Mouse (Mus musculus): Measurements from ENCODE around the gene Lyz2. TPM values are rescaled to one million over a fixed set of nuclear protein-coding genes. Genes with fewer than 3 reads are reported as not detected.
"Not testable (repeated sequence)": the region's sequence is repeated elsewhere in the genome, so short reads cannot be mapped to it uniquely, and the experiment has no call there.

Lyz2 gene
- polyA plus RNA-seq, 1 experiment from 2014 or later: 24.1 TPM

DNA sequence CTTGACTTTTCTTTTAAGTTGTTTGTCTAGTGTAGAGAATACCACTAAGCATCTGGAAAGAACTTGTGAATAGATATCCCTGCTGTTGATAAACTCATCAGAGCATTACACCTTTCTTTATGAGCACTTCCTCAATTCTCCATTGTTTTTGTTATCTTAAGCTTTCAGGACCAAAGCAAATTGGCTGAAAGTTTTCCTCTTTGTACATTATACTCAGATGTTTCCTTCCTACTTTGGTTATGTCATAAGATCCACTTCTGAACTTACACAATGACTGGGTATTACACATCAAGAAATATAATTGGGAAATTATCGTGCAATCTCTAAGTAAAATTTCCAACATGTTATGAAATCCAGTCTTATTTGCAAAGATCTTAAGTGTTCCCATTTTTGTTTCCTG lies 19.6 kb upstream of the Lyz2 start:
- ATAC-seq (no peak), DNase-seq (ENCODE audit: low spot score) (no peak)
- H3K4me3 ChIP-seq (ENCODE audit: low read depth, low read length): no peak overlapping the region
- H3K9me3 ChIP-seq (replicated peaks; ENCODE audit: control insufficient read depth, low read length): no peaks in the 10 kb centered on the region
- H3K9ac ChIP-seq (ENCODE audit: low read length): no peak overlapping the region
- WGBS: 91% methylated on average over 1 of the region's 1 CpGs
- no peak overlapping the region for H3K27ac ChIP-seq (ENCODE audit: low read depth, low read length)
- H3K36me3 ChIP-seq (ENCODE audit: control insufficient read depth, insufficient read depth, low read length): no peaks in the 10 kb centered on the region
- H3K27me3 ChIP-seq (replicated peaks; ENCODE audit: control insufficient read depth, insufficient read depth, low read length): no peaks in the 10 kb centered on the region
- no peak overlapping the region for H3K4me2 ChIP-seq (ENCODE audit: low read length)
- H3K4me1 ChIP-seq (ENCODE audit: control insufficient read depth, insufficient read depth, low read length): no peaks in the 10 kb centered on the region

DNA sequence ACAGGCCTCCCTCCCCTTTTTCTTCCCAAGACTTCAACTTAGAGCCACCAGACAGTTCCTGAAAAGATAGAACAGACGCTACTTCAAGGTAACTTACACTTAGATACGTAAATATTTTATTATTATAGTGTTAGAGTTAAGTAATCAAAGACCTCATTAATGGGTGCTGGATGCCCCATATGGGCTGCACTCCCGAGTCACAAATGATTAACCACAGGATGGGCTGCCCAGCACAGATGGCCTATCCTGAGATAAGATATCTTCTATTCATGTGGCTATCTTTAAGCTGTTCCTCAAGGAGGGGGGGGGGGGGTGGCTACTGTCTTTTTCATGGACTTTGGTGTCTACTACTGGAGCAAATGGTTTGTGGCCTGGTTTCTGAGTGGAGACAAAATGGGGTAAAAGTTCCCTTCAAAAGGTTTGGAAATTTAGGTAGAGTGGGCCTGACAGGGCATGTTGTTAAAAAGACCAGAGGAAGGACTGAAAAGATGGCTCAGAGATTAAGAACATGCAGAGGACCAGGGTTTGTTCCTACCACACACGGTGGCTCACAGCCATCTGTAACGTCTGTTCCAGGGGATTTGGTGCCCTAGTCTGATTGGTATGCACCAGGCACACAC lies 17.9 kb upstream of the Lyz2 start:
- H3K4me3 ChIP-seq (ENCODE audit: low read depth, low read length): no peak overlapping the region
- no peaks in the 10 kb centered on the region for H3K4me1 ChIP-seq (ENCODE audit: control insufficient read depth, insufficient read depth, low read length)
- H3K27me3 ChIP-seq (replicated peaks; ENCODE audit: control insufficient read depth, insufficient read depth, low read length): no peaks in the 10 kb centered on the region
- ATAC-seq: no peak
- no peak overlapping the region for H3K9ac ChIP-seq (ENCODE audit: low read length)
- WGBS: 87% methylated on average over 5 of the region's 5 CpGs
- no peaks in the 10 kb centered on the region for H3K9me3 ChIP-seq (replicated peaks; ENCODE audit: control insufficient read depth, low read length)
- no peak for DNase-seq (ENCODE audit: low spot score)
- H3K36me3 ChIP-seq (ENCODE audit: control insufficient read depth, insufficient read depth, low read length): no peaks in the 10 kb centered on the region
- H3K4me2 ChIP-seq (ENCODE audit: low read length): no peak overlapping the region
- H3K27ac ChIP-seq (ENCODE audit: low read depth, low read length): no peak overlapping the region

DNA sequence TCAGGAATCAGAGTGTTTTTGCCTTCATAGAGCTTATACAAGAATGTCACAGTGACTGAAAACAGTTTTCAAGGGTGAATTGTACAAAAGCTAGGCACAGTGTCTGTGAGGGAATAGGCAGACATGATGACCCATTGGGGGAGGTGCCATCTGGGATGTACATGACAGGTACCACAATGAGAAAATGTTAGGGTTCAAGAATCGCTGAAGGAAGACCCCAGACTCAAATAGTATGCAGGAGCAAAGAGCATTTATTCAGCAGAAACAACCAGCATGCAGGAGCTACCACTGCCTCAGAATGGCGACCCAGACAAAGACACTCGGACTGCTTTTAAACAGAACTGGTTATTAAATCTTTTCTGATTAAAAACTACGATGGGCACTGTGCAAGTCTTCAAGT lies 17.0 kb upstream of the Lyz2 start:
- ATAC-seq (no peak), DNase-seq (ENCODE audit: low spot score) (no peak)
- no peaks in the 10 kb centered on the region for H3K27me3 ChIP-seq (replicated peaks; ENCODE audit: control insufficient read depth, insufficient read depth, low read length)
- no peak overlapping the region for H3K9ac ChIP-seq (ENCODE audit: low read length)
- no peak overlapping the region for H3K27ac ChIP-seq (ENCODE audit: low read depth, low read length)
- H3K4me3 ChIP-seq (ENCODE audit: low read depth, low read length): no peak overlapping the region
- no peak overlapping the region for H3K4me2 ChIP-seq (ENCODE audit: low read length)
- no peaks in the 10 kb centered on the region for H3K9me3 ChIP-seq (replicated peaks; ENCODE audit: control insufficient read depth, low read length)
- H3K36me3 ChIP-seq (ENCODE audit: control insufficient read depth, insufficient read depth, low read length): no peaks in the 10 kb centered on the region
- 90% methylated on average over 4 of the region's 4 CpGs for WGBS
- no peaks in the 10 kb centered on the region for H3K4me1 ChIP-seq (ENCODE audit: control insufficient read depth, insufficient read depth, low read length)

DNA sequence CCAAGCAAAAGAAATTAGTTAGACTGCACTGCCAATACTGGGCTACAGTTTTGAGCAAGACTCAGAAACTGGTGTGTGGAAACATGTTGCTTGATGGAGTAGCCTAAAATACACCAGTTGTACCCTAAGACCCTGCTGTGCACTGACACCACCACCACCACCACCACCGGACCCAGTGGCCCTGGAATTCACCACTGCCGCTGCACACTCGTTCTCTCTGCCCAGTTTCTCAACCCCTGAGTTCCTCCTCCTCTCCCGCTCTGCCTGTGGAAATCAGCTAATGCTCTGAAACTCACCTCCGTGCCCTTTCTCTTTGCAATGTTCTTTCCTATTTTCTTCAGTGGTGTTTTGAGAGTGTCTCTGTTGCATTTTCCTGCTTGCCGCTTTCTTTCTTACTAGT lies 16.2 kb upstream of the Lyz2 start:
- DNase-seq (ENCODE audit: low spot score) (no peak), ATAC-seq (no peak)
- Histone ChIP-seq H3K4me2 (ENCODE audit: low read length) (no peak overlapping the region), H3K27ac (ENCODE audit: low read depth, low read length) (no peak overlapping the region), H3K4me1 (ENCODE audit: control insufficient read depth, insufficient read depth, low read length) (no peaks in the 10 kb centered on the region), H3K9me3 (replicated peaks; ENCODE audit: control insufficient read depth, low read length) (no peaks in the 10 kb centered on the region), H3K27me3 (replicated peaks; ENCODE audit: control insufficient read depth, insufficient read depth, low read length) (no peaks in the 10 kb centered on the region), H3K36me3 (ENCODE audit: control insufficient read depth, insufficient read depth, low read length) (no peaks in the 10 kb centered on the region), H3K9ac (ENCODE audit: low read length) (no peak overlapping the region), H3K4me3 (ENCODE audit: low read depth, low read length) (no peak overlapping the region)
- WGBS: 92% methylated on average over 6 of the region's 6 CpGs

DNA sequence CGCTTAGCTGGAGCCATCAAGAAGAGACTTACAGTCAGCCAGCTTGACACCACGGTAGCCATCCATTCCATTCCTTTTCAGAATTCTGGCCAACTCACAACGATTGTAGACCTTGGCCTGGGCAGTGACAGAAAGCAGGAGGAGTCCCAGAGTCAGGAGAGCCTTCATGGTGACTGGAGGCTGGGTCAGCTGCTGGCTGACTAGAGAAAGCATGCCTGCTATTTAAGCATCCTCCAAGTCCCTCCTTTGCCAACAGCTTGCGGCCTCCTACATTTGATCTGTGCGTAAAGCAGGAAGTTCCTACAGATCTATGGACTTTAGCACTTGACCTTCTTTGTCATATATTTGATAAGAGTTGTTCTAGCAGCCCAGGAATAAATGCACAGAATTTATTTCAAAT lies 10.6 kb upstream of the Lyz2 start, which contains the start of gene Lyz1:
Lyz1 (minus strand) TSS at position 198 of the 400 bp plus-strand sequence.
- no peaks in the 10 kb centered on the region for H3K4me1 ChIP-seq (ENCODE audit: control insufficient read depth, insufficient read depth, low read length)
- H3K4me2 ChIP-seq (ENCODE audit: low read length): no peak within 1 kb of the TSS
- no peaks in the 10 kb centered on the region for H3K9me3 ChIP-seq (replicated peaks; ENCODE audit: control insufficient read depth, low read length)
- H3K9ac ChIP-seq (ENCODE audit: low read length): no peak within 1 kb of the TSS
- H3K27me3 ChIP-seq (replicated peaks; ENCODE audit: control insufficient read depth, insufficient read depth, low read length): no peaks in the 10 kb centered on the region
- 78% methylated on average over 5 of the region's 5 CpGs for WGBS
- no peak within 1 kb of the TSS for H3K4me3 ChIP-seq (ENCODE audit: low read depth, low read length)
- H3K36me3 ChIP-seq (ENCODE audit: control insufficient read depth, insufficient read depth, low read length): no peaks in the 10 kb centered on the region
- ATAC-seq: no peak
- H3K27ac ChIP-seq (ENCODE audit: low read depth, low read length): no peak within 1 kb of the TSS
- DNase-seq (ENCODE audit: low spot score): no peak

DNA sequence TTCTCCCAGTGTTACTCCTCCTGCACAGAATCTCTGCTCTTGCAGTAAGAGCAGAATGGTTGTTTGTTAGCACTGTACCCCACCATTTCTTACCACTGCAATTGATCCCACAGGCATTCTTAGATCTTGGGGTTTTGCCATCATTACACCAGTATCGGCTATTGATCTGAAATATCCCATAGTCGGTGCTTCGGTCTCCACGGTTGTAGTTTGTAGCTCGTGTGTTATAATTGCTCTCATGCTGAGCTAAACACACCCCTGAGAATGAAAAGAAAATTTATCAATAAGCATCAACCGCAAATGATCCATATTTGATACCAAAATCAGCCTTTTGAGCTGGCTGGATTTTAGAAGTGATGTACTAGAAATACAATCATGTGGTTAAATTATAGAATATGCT lies 8.8 kb upstream of the Lyz2 start:
- H3K36me3 ChIP-seq (ENCODE audit: control insufficient read depth, insufficient read depth, low read length); H3K4me2 ChIP-seq (ENCODE audit: low read length); H3K27ac ChIP-seq (ENCODE audit: low read depth, low read length); DNase-seq (ENCODE audit: low spot score); H3K9ac ChIP-seq (ENCODE audit: low read length); H3K4me3 ChIP-seq (ENCODE audit: low read depth, low read length); H3K4me1 ChIP-seq (ENCODE audit: control insufficient read depth, insufficient read depth, low read length); ATAC-seq; H3K27me3 ChIP-seq (replicated peaks; ENCODE audit: control insufficient read depth, insufficient read depth, low read length); H3K9me3 ChIP-seq (replicated peaks; ENCODE audit: control insufficient read depth, low read length): not testable (repeated sequence)
- WGBS: 87% methylated on average over 6 of the region's 6 CpGs

DNA sequence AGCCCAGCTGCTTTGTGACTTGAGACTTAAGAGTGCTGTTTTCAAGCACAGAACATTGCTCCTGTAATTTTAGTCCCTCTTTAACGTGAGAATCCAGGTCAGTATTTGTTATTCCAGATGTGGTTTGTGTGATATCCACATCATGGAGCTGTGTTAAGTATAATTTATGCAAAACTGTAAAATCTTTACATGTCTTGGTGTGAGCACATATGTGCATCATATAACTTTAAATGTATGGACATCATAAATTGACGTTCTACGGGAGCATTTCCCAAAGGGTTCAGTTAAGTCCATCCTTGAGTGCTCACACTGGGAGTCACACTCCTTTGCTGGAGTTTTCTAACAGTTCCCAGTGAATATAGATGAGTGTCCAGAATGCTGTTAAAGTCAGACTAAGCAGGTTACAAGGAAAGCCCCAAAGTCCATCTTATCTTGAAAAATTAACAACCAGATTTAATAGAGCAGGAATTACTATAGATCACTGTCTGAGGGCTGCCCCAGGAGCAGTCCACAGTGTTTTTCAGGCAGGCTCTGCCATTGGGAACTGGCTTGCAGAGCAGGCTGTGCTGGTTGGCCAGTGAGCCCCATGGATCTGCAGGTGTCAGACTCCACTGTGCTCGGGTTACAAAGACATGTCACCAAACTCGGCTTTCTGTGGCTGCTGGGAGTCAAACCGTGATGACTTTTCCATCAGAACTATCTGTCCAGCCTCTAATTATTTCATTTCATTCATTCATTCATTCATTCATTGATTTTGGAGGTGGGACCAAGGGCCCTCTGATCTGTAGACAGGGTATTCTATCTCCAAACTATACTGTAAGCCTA lies 8.1 kb upstream of the Lyz2 start:
- DNase-seq (ENCODE audit: low spot score) (no peak), ATAC-seq (no peak)
- H3K36me3 ChIP-seq (ENCODE audit: control insufficient read depth, insufficient read depth, low read length): no peaks in the 10 kb centered on the region
- H3K9ac ChIP-seq (ENCODE audit: low read length): no peak overlapping the region
- no peaks in the 10 kb centered on the region for H3K4me1 ChIP-seq (ENCODE audit: control insufficient read depth, insufficient read depth, low read length)
- H3K4me2 ChIP-seq (ENCODE audit: low read length): no peak overlapping the region
- no peaks in the 10 kb centered on the region for H3K27me3 ChIP-seq (replicated peaks; ENCODE audit: control insufficient read depth, insufficient read depth, low read length)
- no peaks in the 10 kb centered on the region for H3K9me3 ChIP-seq (replicated peaks; ENCODE audit: control insufficient read depth, low read length)
- 58% methylated on average over 6 of the region's 6 CpGs for WGBS
- no peak overlapping the region for H3K4me3 ChIP-seq (ENCODE audit: low read depth, low read length)
- no peak overlapping the region for H3K27ac ChIP-seq (ENCODE audit: low read depth, low read length)

DNA sequence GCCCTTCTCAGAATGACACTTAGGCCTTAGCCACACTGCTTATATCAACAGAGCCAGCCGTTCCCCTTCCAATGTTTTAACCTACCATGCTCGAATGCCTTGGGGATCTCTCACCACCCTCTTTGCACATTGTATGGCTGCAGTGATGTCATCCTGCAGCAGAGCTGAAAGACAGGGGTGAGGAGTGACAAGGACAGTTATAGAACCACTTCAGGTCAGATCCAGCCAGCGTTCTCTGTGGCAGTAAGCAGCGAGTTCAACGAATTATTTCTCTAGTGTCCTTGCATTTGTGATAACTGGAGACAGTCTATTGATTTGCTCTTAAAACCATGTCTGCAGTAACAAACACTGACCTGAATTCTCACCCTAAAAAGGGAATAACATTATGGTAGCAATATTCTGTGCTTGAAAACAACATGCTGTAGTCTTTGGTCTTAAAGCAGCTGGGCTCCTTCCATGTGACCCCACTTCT lies 6.9 kb upstream of the Lyz2 start:
- not testable (repeated sequence) for H3K27me3 ChIP-seq (replicated peaks; ENCODE audit: control insufficient read depth, insufficient read depth, low read length); H3K36me3 ChIP-seq (ENCODE audit: control insufficient read depth, insufficient read depth, low read length); H3K27ac ChIP-seq (ENCODE audit: low read depth, low read length); H3K9ac ChIP-seq (ENCODE audit: low read length); ATAC-seq; H3K4me2 ChIP-seq (ENCODE audit: low read length); H3K4me3 ChIP-seq (ENCODE audit: low read depth, low read length); DNase-seq (ENCODE audit: low spot score); H3K9me3 ChIP-seq (replicated peaks; ENCODE audit: control insufficient read depth, low read length); H3K4me1 ChIP-seq (ENCODE audit: control insufficient read depth, insufficient read depth, low read length)
- 82% methylated on average over 5 of the region's 5 CpGs for WGBS

Data from forebrain, embryonic 14.5 days (tissue).